Mouse (Mus musculus): ENCODE results near the gene Nkiras2. TPM values are rescaled to one million over a fixed set of nuclear protein-coding genes. Genes with fewer than 3 reads are reported as not detected.
"Not testable (repeated sequence)": the region's sequence is repeated elsewhere in the genome, so short reads cannot be mapped to it uniquely, and the experiment has no call there.

Gene Nkiras2
- 10 to 100 TPM; 23.9 to 25.4 TPM for total RNA-seq (2021)
- long read RNA-seq, experiment 1, transcript Nkiras2-201 (4 exons, 2,097 nt) = major isoform, 38 of 45 reads
- long read RNA-seq, experiment 1, partial matches to known transcripts = 4 of 45 reads
- long read RNA-seq, experiment 1, other reads (novel, unspliced or antisense) = 3 of 45 reads
- long read RNA-seq, experiment 2, transcript Nkiras2-201 (4 exons, 2,097 nt) = major isoform, 36 of 43 reads
- long read RNA-seq, experiment 2, partial matches to known transcripts = 5 of 43 reads
- long read RNA-seq, experiment 2, other reads (novel, unspliced or antisense) = 2 of 43 reads

DNA sequence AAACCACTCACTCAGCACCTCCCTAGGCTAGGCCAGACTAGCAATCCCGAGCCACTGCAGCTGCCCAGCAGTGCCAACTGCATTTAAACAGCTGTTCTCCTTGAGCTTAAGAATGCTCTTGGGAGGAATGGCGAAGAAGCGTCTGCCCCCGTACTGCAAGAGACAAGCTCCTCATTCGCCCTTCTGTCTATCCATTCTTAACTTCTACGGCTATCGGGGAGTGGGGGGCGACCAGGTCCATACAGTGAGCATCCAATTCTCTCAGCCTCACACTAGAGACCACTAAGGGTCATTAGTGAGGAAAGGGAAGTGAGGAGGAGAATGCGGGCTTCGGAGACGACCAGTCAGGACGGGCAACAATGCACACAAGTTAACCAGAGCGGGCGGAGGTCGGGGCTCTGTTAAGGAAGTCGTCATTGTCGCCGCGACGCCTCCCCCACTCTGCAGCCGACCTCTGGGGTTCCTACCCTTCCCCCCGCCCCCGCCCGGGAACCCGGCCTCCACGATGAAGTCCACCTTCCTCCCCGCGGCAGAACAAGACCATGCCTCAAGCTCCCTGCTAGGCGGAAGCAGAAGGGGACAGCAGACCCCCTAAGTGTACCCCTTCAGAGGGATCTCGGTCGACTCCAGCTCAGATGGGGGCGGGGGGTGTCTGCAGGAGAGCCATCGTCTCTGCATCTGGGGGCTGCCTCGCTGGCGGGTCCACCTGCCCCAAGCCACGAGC, at the start of gene Nkiras2:
TSS of gene Nkiras2 (plus strand) at position 484 of the 724 bp plus-strand sequence.
- intact Hi-C loops (cut with DNase I) = loop anchor here (5.0 kb wide), 1 partner anchor 42 kb away; no protein-coding TSS in a partner anchor
- DNase-seq (ENCODE audit: low spot score in 2 of 2) = peak; percentile 63 to 71

DNA sequence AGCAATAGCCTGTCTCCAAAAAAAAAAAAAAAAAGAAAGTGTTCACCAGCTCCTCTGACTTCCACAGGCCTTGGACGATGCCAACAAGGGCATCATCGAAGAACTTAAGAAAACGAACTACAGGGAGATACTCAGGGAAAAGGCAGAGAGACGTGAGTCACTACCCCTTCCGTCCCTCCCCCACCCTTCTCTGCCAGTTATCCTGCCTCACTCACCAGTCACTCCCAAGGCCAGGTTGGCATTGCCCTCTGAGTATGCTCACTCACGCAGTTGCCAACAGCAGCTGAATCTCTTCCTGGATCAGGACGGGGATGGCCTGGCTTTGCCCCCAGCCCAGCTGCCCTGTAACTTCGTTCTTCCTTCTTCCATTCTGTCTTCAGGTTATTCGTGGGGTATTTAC, 49.3 kb upstream of the Nkiras2 start:
- DNase-seq (ENCODE audit: low spot score in 2 of 2) = no peak

DNA sequence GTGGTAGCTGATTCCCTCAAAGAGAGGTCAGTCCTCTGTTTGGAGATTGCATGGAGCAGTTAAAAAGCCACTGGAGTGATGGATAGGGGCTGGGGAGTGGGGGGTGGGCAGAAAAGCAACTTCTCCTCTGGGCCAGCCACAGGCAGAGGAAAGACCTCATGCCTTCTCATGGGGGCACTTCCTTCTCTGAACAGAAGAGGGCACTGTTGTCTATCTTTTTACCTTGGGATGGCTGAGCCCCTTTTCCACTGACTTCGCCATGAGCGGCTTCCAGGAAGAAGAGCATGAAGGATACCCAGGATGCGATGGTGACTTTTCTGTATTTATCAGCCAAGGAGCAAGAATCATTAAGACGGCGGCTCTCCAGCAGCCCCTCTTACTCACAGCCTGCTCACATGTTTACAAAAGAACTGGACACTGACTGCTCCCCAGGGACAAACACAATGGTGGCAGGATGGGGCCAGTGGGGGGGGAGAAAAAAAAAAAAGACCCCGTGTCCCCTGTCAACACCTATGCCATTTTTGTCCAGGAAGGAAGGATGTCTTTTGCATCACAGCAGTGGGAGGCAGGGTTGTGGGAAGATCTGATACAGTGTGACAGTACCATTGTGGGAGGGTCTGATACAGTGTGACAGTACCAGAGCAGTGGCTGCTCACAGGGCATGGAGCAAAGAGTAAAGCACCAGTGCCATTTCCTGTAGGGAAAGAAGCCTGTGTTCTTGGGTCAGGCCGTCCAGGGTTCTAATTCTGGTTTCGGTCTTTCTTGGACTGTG, 48.4 kb upstream of the Nkiras2 start:
- intact Hi-C loops (cut with DNase I) = loop anchor here (2.0 kb wide), 1 partner anchor 132 kb away; no protein-coding TSS in a partner anchor
- DNase-seq (ENCODE audit: low spot score in 2 of 2) = peak; percentile 86 to 89

More for the DNA sequence above, 49.3 kb upstream of the Nkiras2 start:
- intact Hi-C loops (cut with DNase I) = loop anchor here (2.0 kb wide), 1 partner anchor 133 kb away; no protein-coding TSS in a partner anchor

DNA sequence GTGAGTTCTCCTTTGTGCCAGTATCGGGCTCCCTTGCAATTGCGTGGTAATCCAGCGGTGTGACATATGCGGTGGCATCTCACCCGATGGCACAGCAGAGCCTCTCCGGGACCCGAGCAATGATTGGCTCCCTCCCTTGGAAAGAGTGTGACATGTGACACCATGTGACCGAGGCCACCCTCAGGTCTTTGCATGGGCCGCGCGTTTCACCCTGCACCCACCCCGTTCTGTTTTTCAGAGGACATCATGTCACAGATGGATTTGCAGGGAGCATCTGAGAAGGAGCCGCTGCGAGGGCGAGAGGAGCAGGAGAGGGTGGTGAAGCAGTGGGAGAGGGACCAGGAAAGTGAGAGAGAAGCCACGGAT, 47.9 kb upstream of the Nkiras2 start:
- peak; percentile 30 to 35 for DNase-seq (ENCODE audit: low spot score in 2 of 2)
- intact Hi-C loops (cut with DNase I) = loop anchor here (2.0 kb wide), 1 partner anchor 132 kb away; no protein-coding TSS in a partner anchor

DNA sequence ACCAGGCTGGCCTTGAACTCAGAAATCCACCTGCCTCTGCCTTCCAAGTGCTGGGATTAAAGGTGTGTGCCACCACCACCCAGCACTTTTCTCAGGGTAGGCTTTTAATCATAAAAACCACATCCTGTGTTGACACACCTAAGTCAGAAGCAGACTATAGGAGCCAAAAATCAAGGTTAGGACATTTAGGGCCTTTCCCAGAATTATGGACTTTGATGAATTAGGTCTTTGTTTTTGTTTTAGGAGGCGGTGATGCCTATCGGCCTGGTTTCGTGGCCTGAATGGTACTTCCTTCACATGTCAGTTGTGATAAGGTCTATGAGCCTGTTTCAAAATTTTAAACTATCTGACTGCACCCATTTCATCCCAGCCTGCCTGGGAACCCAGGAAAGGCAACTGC, 44.9 kb upstream of the Nkiras2 start:
- DNase-seq (ENCODE audit: low spot score in 2 of 2) = no peak
- intact Hi-C loops (cut with DNase I) = no loop called here

DNA sequence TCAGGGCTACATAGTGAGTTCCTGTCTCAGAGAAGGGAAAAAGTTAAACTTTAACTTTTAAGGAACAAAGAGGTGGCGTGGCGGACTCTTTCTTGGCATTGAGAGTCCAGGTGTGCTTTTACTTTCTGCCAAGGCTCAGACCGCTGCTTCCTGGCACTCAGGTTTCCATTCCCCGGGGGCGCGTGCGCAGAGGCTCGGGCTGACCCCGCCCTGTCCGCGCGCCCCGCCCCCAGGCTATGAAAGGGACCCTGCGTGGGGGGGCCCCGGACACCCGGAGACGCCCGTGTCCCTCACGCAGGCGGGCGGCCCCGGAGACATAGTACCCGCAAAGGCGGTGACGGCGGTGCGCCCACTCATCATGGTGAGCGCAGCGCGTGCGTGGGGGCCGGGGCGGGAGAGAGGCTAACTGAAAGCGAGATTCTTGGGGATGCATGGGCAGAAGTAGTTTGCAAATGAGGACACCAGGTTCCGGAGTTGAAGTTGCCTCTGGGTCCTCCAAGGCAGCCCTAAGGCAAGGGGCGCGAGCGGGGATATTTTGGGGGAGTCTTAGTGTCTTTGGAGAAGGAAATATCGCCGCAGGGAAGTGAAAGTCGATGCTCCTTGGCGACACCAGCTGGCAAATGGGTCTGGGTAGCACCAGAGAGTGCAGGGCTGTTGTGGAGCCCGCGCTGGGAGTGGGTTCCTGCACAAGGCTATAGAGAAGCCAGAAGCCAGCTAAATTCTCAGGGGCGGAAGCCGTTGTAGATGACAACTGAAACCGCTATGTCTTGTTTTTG, 44.1 kb upstream of the Nkiras2 start, which contains the start of gene Cnp:
TSS of gene Cnp (plus strand) at position 197 of the 776 bp plus-strand sequence.
- intact Hi-C loops (cut with DNase I) = loop anchor here (5.0 kb wide), 1 partner anchor 42 kb away; the partner anchor contains the start of gene Nkiras2
- DNase-seq (ENCODE audit: low spot score in 2 of 2) = peak; percentile 47 to 66

DNA sequence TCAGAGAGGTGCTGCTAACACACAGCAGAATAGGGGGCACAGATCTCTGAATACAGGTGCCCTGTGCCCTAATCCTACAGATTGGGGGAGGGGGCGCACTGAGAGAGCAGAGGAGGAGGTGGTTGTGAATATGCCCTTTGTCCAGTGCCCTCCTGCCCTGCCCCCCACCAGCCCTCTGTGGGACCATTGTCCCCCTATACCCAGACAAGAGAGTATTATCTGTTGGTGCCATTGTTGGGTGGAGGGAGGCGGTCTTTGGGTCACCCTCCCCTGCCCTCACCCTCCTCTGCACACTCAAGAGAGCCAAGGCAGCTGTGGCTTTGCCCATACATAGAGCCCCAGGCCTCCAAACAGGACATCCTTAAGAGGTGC, 43.6 kb upstream of the Nkiras2 start:
- intact Hi-C loops (cut with DNase I) = loop anchor here (5.0 kb wide), 1 partner anchor 42 kb away; the partner anchor contains the start of gene Nkiras2
- peak in 1 of 2 experiments; percentile 38 for DNase-seq (ENCODE audit: low spot score in 2 of 2)

DNA sequence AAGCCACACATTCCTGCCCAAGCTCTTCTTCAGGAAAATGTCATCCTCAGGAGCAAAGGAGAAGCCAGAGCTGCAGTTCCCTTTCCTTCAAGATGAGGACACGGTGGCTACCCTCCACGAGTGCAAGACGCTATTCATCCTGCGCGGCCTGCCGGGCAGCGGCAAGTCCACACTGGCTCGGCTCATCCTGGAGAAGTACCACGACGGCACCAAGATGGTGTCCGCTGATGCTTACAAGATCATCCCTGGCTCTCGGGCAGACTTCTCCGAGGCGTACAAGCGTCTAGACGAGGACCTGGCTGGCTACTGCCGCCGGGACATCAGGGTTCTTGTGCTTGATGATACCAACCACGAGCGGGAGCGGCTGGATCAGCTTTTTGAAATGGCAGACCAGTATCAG, 42.8 kb upstream of the Nkiras2 start:
- no peak for DNase-seq (ENCODE audit: low spot score in 2 of 2)
- intact Hi-C loops (cut with DNase I) = loop anchor here (5.0 kb wide), 1 partner anchor 41 kb away; the partner anchor contains the start of gene Nkiras2

DNA sequence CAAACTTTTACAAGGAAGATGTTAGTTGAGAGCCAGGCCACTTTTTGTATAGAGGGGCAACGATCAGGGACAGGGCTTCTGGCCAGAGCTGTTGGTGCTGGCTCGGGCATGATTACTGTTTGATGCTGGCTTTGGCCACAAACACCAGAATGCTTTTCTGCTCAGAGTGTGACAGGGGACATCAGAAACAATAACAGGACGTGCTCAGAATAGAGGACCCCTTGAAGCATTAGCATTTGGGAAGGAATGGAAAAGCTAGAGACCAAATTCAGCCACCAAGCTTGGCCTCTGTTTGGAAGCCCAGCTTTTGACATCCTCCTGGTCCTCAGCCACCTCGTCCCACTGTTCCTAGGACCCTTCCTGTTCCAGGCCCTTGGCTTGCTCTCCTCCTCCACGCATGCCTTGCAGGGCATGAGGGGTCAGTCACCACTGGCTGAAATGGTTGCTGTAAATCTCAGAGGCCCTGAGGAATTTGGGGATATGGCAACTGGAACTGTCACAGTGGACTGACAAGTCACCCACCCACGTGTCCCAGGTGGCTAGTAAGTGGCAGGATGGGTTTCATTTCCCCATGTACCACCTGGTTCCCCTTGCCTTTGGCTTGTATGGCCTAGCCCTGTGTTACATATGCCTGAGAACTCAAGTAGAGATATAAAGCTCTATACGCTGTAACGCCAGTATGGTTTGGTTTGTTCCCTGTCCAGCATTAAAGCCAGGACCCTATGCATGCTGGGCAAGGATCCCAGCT, 41.0 kb upstream of the Nkiras2 start:
- intact Hi-C loops (cut with DNase I) = loop anchor here (5.0 kb wide), 1 partner anchor 39 kb away; the partner anchor contains the start of gene Nkiras2

DNA sequence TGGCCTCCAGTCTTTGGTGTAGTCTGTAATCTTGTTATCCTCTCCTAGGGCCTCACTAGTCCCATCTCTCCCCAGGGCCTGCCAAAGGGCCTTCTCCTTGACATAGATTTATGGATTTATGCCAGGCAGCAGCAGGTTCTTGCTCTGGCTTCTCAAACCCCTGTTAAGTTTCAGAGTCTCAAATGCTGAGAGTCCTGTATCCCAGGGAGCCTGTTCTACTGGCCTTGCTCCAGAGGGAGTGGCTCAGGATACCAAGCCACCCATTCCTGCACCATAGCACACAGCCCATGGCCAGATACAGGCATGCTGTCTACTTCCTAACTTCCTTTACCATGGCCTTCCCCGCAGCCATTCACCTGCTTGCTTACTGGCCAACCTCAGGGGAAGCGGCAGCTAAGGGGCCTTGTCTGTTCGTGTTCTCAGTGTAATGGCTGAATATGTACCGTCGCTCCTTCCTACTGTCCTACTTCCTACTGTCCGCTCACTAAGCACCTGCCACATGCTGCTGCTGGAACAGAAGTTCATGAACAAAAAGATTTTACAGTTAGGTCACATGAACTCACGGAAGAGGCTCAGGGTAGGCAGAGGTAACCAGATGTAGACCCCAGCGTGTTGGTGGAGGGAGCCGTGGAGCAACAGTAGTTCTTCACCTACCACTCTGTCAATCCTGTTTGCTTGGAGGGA, 39.8 kb upstream of the Nkiras2 start:
- DNase-seq (ENCODE audit: low spot score in 2 of 2) = no peak
- intact Hi-C loops (cut with DNase I) = loop anchor here (5.0 kb wide), 1 partner anchor 38 kb away; the partner anchor contains the start of gene Nkiras2

More for the DNA sequence above, 41.0 kb upstream of the Nkiras2 start:
- peak in 1 of 2 experiments; percentile 29 for DNase-seq (ENCODE audit: low spot score in 2 of 2)

DNA sequence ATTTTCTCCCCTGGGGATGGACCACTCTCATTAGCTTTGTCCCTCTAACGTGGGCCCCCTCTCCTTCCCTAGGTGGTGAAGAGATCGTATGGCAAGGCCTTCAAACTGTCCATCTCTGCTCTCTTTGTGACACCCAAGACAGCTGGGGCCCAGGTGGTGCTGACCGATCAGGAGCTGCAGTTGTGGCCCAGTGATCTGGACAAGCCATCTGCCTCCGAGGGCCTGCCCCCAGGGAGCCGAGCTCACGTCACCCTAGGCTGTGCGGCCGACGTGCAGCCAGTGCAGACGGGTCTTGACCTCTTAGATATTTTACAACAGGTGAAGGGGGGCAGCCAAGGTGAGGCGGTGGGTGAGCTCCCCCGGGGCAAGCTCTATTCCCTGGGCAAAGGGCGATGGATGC, 38.8 kb upstream of the Nkiras2 start:
- intact Hi-C loops (cut with DNase I) = no loop called here
- no peak for DNase-seq (ENCODE audit: low spot score in 2 of 2)

DNA sequence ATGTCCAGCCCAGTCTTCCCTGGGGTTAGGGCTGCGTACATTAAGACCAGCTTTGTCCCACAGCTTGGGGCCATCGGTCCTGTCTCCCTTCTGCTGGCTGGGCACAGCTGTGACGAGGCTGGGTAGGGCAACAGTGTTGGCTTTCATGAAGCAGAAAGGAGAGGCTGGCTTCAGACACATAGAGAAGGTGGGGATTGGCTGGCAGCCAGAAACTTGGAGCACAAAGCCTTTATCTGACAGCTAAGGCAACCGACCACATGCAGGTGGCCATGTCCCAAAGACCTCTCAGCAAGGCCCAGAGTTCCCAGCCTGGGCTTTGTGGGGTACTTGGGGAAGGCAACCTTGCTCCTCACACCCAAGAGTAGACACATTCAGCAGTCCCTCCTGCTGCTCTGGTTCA, 37.3 kb upstream of the Nkiras2 start:
- intact Hi-C loops (cut with DNase I) = no loop called here

DNA sequence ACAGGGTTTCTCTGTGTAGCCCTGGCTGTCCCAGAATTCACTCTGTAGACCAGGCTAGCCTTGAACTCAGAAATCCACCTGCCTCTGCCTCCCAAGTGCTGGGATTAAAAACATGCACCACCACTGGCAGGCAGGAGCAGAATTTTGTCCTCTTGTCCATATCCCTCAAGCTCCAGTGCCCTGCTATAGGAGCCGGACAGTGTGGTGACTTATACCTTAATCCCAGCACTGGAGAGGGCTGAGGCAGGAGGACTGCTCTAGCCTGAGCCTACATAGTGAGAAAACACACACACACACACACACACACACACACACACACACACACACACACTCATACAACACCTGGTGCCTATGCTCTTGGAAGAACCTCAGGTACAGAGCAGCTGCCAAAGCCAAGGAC, 36.6 kb upstream of the Nkiras2 start:
- DNase-seq (ENCODE audit: low spot score in 2 of 2); intact Hi-C loops (cut with DNase I): not testable (repeated sequence)

More for the DNA sequence above, 37.3 kb upstream of the Nkiras2 start:
- DNase-seq (ENCODE audit: low spot score in 2 of 2) = peak; percentile 40 to 60

DNA sequence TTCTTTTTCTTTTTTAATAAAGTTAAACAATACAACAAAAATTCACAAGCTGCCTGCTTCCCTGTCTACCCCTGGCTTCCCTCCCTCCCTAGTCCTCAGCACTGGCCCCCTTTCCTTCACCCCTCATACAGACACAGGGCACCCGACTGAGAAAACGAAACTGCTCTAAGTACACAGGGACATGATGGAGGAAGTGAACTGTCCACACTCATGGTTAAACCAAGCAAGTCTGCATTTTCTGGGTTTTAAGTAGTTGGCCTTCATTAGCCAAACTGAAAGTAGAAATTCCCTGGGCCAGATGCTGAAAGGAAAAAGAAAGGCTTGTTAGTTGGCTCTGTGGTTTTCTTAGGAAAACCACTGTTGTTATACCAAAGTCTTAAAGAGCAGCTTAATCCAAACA, 36.2 kb upstream of the Nkiras2 start:
- intact Hi-C loops (cut with DNase I) = no loop called here
- no peak for DNase-seq (ENCODE audit: low spot score in 2 of 2)

DNA sequence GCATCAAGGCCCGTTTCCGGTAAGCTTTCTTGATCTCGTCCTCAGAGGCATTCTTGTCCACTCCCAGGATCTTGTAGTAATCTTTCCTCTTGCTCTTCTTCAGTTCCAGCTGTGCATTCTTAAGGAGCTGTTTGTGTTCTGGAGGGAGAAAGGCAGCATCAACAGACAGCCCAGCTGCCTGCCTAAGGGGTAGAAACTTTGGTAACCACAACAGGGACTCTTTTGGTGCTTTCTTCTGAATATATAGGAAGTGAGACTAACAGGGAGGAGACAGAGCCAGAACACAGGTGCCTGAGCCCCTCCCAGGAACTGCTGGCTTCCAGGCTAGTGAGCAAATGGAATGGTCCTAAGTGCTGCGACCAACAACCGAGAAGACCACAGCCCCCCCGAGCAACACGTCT, 34.5 kb upstream of the Nkiras2 start:
- intact Hi-C loops (cut with DNase I) = no loop called here
- DNase-seq (ENCODE audit: low spot score in 2 of 2) = no peak

DNA sequence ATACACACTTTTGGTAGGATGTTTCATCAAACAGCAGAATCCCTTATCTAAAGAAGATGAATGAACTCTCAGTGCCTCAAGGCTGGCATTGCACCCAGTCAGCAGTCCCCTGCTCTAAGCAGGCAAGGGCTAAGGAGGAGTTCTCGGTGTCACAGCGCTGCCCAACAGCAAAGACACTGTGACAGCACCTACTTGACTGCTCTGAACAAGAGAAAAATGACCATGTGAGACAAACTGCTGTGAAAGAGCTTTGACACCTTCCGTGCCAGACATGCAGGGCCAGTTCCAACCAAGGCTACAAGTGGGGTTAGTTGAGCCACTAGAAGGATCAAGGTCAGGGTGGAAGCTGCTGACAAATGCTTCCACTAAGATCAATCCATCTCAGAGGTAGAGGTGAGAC, 33.9 kb upstream of the Nkiras2 start:
- intact Hi-C loops (cut with DNase I) = no loop called here
- DNase-seq (ENCODE audit: low spot score in 2 of 2) = no peak

DNA sequence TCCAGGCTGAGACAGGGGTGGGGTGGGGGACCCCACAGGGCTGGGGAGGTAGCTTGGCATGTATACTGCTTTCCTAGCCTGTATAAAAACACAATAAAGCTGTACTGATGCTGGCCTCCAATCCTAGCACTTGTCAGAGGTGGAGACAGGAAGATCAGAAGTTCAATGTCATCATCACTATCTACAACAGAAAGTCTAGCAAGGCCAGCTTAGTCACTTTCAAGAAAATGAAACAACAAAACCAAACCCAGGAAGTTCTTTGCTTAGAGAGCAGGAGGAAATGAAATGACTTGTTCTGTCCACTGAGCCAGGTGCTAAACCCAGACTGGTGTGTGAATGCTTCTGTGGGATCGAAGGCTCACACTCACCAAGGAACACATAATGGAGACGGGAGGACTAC, 30.6 kb upstream of the Nkiras2 start:
- intact Hi-C loops (cut with DNase I) = no loop called here
- no peak for DNase-seq (ENCODE audit: low spot score in 2 of 2)

Measured in left cerebral cortex, postnatal 14 days (tissue).